Mouse (Mus musculus): ENCODE measurements around the gene Usp48. TPM values are rescaled to one million over a fixed set of nuclear protein-coding genes. Genes with fewer than 3 reads are reported as not detected.

Gene Usp48
- polyA plus RNA-seq, 1 experiment from 2014 or later: 70.6 TPM

DNA sequence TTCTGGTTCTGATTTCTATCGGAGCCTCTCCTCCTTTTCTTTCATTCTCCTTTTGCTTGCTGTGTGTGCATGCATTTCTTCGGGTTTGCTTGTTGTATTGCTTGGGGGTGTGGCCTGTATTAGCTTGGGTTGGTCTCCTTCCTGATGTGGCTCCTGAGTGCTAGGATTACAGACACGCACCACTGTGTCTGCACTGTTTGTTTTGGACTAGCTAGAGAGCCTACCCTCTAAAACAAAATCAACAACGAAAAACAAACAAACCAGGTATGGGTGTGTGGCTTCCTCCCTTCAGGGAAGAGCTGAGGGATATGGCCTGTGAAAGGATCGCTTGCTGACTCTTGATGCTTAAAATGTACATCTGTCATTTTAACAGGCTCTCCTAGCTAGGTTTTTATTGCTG lies 57.4 kb downstream of the Usp48 start:
- WGBS: 82% methylated on average over 5 of the region's 5 CpGs
- Histone ChIP-seq H3K4me3 (no peak overlapping the region), H3K36me3 (replicated peaks) (peaks cover 49% of the 10 kb centered on the region)

DNA sequence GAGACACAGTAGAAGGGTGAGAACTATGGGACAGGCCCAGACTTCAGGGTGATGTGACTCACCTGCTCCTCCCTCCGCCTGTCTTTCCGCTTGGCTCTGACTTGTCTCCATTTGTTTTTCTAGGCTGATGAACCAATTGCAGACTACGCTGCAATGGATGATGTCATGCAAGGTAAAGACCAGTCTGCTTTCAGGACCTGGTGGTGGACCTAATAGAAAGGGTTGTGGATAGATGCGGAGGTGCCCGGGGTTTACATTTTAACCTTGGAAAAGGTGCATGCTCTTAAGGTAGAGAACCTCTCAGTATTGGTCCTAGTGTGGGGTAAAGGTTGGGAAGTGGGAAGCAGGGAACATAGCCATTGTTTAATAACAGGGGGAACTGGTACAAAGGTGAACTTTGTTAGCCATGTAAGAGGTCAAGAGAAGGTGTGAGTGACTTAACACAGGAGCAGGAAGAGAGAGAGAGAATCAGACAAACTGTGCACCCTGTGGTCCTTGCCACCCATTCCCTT lies 59.3 kb downstream of the Usp48 start:
- no peak overlapping the region for H3K9ac ChIP-seq
- H3K9me3 ChIP-seq: no peaks in the 10 kb centered on the region
- H3K4me2 ChIP-seq: no peak overlapping the region
- no peak overlapping the region for H3K27ac ChIP-seq
- H3K4me3 ChIP-seq: no peak overlapping the region
- no peaks in the 10 kb centered on the region for H3K27me3 ChIP-seq (replicated peaks)
- 96% methylated on average over 5 of the region's 5 CpGs for WGBS
- H3K4me1 ChIP-seq: no peaks in the 10 kb centered on the region
- ATAC-seq (replicated peaks): no peak
- peaks cover 49% of the 10 kb centered on the region for H3K36me3 ChIP-seq (replicated peaks)

More for the DNA sequence above, 57.4 kb downstream of the Usp48 start:
- H3K27ac ChIP-seq: no peak overlapping the region
- ATAC-seq (replicated peaks): no peak
- no peak overlapping the region for H3K9ac ChIP-seq
- H3K27me3 ChIP-seq (replicated peaks): no peaks in the 10 kb centered on the region
- H3K9me3 ChIP-seq: no peaks in the 10 kb centered on the region
- no peak overlapping the region for H3K4me2 ChIP-seq
- no peaks in the 10 kb centered on the region for H3K4me1 ChIP-seq

DNA sequence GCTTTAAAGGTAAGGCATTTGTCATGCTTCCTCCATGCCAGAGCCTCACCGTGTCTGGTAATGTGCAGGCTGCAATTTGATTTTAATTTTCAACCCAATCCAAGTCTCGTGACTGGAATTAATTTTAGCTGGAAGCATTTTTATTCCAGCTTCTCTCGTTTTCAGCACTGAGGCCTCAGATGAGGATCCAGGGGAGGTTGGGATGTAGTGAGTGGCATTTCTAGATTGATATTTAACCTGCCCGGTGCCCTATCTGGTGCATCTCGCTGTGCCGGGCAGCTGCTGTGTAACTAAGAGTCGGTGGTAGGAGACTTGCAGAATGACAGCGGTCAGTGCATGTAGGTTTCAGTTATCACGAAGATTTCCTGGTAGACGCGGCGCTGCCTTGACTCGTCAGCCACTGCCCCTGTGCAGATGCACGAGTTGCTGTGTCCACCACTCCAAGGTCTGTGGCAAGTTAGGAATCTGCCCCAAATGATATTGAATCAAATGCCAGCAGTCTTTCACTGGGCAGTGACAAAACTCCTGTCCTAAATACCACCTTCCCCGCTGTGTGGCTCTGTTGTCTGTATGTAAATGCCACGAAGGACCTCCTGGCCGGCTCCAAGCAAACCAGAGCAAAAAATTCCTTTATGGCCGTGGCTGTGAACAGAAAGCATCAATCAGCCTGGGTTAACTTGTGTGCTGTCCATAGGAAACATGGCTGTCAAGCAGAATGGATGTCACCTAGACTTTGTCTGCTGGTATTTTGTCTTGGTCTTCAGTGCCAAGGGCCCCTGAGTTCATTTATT lies 61.9 kb downstream of the Usp48 start:
- H3K27ac ChIP-seq: no peak overlapping the region

DNA sequence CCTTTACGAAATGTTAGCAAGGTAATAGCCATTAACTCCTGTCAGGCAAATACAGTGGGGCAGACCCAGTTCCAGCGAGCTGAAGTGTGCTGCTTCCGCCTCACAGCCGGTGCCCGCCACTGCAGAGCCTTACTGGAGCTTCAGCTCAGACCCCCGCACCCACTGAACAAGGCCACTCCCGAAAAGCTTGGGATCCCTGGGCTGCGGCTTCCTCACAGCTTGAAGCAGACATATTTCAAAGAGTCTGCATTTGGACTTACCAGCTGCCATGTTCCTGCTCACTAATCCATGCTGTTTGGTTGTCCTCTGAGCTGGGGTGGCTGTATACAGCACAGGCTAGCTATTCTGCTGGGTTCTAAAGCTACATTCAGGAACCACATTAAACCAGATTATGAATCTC lies 64.1 kb downstream of the Usp48 start:
- Histone ChIP-seq H3K4me2 (no peak overlapping the region), H3K9me3 (no peaks in the 10 kb centered on the region), H3K4me3 (no peak overlapping the region), H3K4me1 (peaks cover 13% of the 10 kb centered on the region; the same call in 1 of the 2 replicates), H3K27ac (no peak overlapping the region), H3K27me3 (replicated peaks) (no peaks in the 10 kb centered on the region), H3K36me3 (replicated peaks) (peaks cover 25% of the 10 kb centered on the region), H3K9ac (no peak overlapping the region)
- ATAC-seq (replicated peaks): no peak
- WGBS: 82% methylated on average over 8 of the region's 8 CpGs

More for the DNA sequence above, 61.9 kb downstream of the Usp48 start:
- H3K9me3 ChIP-seq: no peaks in the 10 kb centered on the region
- H3K4me3 ChIP-seq: no peak overlapping the region
- peaks cover 38% of the 10 kb centered on the region for H3K36me3 ChIP-seq (replicated peaks)
- H3K9ac ChIP-seq: no peak overlapping the region
- ATAC-seq (replicated peaks): no peak
- no peak overlapping the region for H3K4me2 ChIP-seq
- no peaks in the 10 kb centered on the region for H3K27me3 ChIP-seq (replicated peaks)
- 0 out of 2 replicates have a peak, but pooled peaks cover 1% of the 10 kb centered on the region for H3K4me1 ChIP-seq
- WGBS: 72% methylated on average over 18 of the region's 18 CpGs

DNA sequence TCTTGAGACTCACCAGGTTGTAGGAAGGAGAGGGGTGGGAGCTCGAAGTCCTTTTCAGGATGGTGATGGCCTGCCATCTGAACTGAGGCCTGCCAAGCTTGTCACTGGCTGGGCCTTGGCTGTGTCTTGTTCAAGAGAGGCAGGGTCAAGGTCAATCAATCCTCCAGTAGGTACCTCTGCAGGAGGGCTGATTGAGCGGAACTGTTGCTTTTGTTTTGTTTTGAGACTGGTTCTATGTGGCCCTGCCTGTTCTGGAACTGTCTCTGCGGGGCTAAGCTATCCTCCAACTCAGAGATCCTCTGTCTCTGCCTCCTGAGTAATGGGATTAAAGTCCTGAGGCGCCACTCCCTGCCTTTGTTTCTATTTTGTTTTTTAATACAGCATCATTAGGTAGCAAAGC lies 66.0 kb downstream of the Usp48 start:
- Histone ChIP-seq H3K27me3 (replicated peaks) (no peaks in the 10 kb centered on the region), H3K9ac (no peak overlapping the region), H3K4me3 (no peak overlapping the region), H3K27ac (no peak overlapping the region), H3K4me1 (peaks cover 23% of the 10 kb centered on the region; the same call in 1 of the 2 replicates), H3K9me3 (no peaks in the 10 kb centered on the region), H3K4me2 (no peak overlapping the region), H3K36me3 (replicated peaks) (peaks cover 15% of the 10 kb centered on the region)
- no peak for ATAC-seq (replicated peaks)
- WGBS: 43% methylated on average over 4 of the region's 4 CpGs

DNA sequence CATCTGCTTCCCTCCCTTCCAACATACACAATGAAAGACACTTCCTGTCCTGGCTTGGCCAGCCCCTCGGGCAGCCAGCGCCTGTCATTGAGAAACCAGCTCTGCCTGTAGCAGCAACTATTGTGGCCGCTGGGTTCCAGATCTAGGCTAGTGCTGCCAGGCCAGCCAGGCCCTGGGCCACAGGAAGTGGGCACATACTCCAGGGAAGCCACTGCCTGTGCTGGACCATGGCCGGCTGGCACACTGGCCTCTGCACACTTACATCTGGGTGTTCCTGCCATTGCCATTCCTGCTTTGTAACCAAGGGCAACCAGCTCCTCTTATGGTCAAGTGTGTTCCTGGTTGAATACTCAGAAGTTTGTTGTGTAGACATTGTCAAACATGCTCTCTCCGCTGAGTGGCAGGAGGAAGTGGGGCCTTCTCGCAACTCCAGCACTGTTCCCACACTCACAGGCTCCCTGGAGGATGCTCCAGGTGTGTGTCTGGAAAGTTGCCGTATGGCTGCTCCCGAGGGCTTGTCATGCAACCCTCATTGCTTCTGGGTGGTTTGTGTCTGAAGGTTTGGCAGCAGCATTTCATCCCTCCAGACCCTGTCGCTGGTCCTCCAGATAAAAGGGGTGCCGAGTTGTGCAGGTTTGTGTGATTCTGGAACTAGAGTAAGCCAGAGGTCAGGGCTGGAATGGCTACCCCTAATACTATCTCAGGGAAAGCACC lies 67.0 kb downstream of the Usp48 start:
- WGBS: 59% methylated on average over 10 of the region's 10 CpGs
- no peak overlapping the region for H3K27ac ChIP-seq
- H3K9me3 ChIP-seq: no peaks in the 10 kb centered on the region

DNA sequence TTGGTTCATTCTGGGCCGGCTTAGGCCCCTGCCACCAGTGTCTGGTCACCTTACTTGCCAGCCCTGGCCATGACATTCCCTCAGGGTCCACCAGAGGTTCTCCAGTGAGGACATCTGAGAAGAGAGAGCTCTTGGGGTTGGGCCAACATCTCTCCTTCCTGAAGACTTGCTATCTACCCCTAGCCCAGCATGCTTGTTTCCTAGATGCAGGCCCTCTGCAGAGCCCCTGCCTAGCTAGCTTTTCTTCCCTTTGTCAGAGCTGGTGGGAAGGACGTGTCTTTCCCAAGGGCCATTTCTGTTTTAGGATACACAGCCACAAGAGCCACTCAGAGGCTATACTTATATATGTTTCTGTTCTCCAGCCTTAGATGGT lies 67.5 kb downstream of the Usp48 start:
- Histone ChIP-seq H3K9ac (no peak overlapping the region), H3K4me3 (no peak overlapping the region), H3K36me3 (replicated peaks) (peaks cover 10% of the 10 kb centered on the region), H3K27me3 (replicated peaks) (no peaks in the 10 kb centered on the region), H3K27ac (no peak overlapping the region), H3K4me2 (no peak overlapping the region), H3K4me1 (peaks cover 35% of the 10 kb centered on the region), H3K9me3 (no peaks in the 10 kb centered on the region)
- no peak for ATAC-seq (replicated peaks)
- 44% methylated on average over 2 of the region's 2 CpGs for WGBS

More for the DNA sequence above, 67.0 kb downstream of the Usp48 start:
- Histone ChIP-seq H3K27me3 (replicated peaks) (no peaks in the 10 kb centered on the region), H3K36me3 (replicated peaks) (peaks cover 10% of the 10 kb centered on the region), H3K4me2 (no peak overlapping the region), H3K4me1 (peaks cover 32% of the 10 kb centered on the region), H3K9ac (no peak overlapping the region), H3K4me3 (no peak overlapping the region)
- no peak for ATAC-seq (replicated peaks)

DNA sequence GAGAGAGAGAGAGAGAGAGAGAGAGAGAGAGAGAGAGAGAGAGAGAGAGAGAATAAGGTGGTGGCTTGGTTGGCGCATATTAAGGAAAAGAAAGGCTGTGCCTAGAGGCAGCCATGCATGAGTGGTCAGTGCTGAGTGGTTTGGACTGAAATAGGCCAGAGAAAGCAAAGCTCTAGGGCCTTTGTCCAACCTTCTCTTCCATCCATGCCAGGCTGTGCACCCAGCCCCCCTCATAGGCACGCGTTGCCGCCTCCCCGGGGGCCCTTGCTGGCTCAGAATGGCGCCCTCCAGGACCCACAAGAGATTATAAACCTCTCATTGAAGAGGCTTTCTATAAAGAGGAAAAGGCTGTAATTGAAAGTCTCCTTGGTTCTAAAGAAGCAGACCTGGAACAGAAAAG lies 68.0 kb downstream of the Usp48 start:
- Histone ChIP-seq H3K27ac (no peak overlapping the region), H3K27me3 (replicated peaks) (no peaks in the 10 kb centered on the region), H3K4me2 (no peak overlapping the region), H3K9me3 (no peaks in the 10 kb centered on the region), H3K36me3 (replicated peaks) (peaks cover 8% of the 10 kb centered on the region), H3K9ac (no peak overlapping the region), H3K4me1 (peaks cover 40% of the 10 kb centered on the region), H3K4me3 (no peak overlapping the region)
- 36% methylated on average over 6 of the region's 6 CpGs for WGBS
- ATAC-seq (replicated peaks): no peak

DNA sequence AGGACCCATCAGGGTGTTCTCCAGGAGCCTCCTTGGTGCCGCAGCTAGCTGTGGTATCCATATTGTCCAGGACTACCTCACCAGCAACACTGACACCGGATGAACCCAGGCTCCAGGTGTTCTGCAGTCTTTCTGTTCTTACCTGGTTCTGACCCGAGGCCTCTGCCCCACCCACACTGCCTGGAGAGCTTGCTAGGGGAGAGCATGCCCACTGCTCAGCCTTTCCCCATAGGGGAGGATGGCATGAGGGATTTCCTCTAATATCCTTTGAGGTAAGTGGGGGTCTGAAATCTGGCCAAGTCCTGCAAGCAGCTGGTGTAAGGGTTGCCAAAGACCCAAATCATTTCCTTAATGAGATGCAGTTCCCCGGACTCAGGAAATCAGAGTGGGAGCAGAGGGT lies 69.9 kb downstream of the Usp48 start:
- H3K9me3 ChIP-seq: no peaks in the 10 kb centered on the region
- H3K36me3 ChIP-seq (replicated peaks): no peaks in the 10 kb centered on the region
- no peak overlapping the region for H3K9ac ChIP-seq
- H3K27ac ChIP-seq: no peak overlapping the region
- no peak for ATAC-seq (replicated peaks)
- WGBS: 81% methylated on average over 4 of the region's 4 CpGs
- H3K27me3 ChIP-seq (replicated peaks): no peaks in the 10 kb centered on the region
- H3K4me1 ChIP-seq: peaks cover 57% of the 10 kb centered on the region
- no peak overlapping the region for H3K4me3 ChIP-seq
- no peak overlapping the region for H3K4me2 ChIP-seq

DNA sequence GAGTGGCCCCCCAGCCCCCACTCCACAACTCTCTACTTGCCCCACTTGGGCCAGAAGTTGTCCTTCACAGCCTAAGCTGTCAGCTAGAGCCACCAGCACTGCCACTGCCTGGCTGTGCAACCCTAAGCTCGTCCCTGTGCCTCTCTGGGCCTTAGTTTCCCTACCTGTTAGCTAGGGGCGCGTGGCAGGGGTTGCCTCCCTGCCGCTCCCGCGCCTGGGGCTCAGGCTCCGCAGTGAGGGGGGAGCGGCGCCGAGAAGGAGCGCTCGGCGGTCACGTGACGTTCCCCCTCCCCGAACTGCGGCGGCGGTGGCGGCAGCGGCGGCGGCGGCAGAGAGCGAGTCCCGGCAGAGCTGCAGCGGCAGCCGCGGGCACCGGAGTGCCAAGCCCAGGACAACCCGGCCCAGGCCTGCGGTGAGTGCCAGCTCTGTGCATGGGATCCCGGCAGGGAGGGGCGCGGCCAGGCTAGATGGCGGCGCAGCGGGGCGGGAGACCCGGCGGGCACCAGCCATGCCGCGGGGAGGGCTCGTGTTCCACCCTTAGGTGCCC lies 71.0 kb downstream of the Usp48 start, which contains the start of gene Rap1gap:
Gene Rap1gap (plus strand): TSS at position 294 of the 547 bp plus-strand sequence.
- Histone ChIP-seq H3K9me3 (no peaks in the 10 kb centered on the region), H3K4me1 (peaks cover 57% of the 10 kb centered on the region), H3K27ac (peak within 1 kb of the TSS; percentile 60), H3K4me2 (peak within 1 kb of the TSS; percentile 67), H3K27me3 (replicated peaks) (no peaks in the 10 kb centered on the region), H3K9ac (peak within 1 kb of the TSS; percentile 73), H3K4me3 (peak within 1 kb of the TSS; percentile 63), H3K36me3 (replicated peaks) (no peaks in the 10 kb centered on the region)
- ATAC-seq (replicated peaks): peak; percentile 68
- WGBS: 1% methylated on average over 30 of the region's 44 CpGs

DNA sequence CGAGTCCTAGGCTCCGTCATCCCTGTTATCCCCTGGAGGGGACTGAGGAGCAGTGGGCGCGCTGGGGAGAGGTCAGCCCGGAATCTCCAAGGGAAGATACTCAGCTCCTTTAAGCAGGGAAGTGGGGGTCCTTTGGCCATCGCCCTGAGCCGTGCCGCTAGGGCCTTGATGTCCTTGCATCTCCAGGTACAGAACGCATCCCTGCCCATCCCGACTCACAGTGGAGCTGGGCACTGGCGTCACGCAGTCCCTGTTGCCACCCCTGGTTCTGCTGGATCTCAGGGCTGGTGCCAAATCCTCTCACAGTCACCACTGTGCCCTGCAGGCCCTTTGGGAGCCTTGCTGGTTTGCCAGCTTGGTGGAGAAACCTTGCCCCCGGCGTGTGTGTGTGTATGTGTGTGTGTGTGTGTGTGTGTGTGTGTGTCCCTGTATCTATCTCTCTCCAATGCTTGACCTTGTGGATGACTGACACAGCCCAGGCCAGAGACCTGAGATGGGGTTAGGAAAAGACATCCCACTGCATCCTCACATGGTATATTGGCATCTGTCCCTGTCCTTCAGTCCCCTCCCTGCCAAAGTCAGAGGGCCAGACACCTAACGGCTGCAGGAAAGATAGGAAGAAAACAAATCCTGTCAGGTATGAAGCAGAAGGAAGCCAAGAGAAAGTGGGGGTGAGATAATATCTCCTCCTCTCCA lies 71.6 kb downstream of the Usp48 start:
- H3K27me3 ChIP-seq (replicated peaks): no peaks in the 10 kb centered on the region
- H3K4me2 ChIP-seq: peak overlapping the region; percentile 67
- H3K36me3 ChIP-seq (replicated peaks): no peaks in the 10 kb centered on the region
- WGBS: 11% methylated on average over 13 of the region's 15 CpGs
- peak; percentile 46 for ATAC-seq (replicated peaks)
- H3K9me3 ChIP-seq: no peaks in the 10 kb centered on the region
- peak overlapping the region; percentile 73 for H3K9ac ChIP-seq
- H3K4me1 ChIP-seq: peaks cover 57% of the 10 kb centered on the region
- peak overlapping the region; percentile 63 for H3K4me3 ChIP-seq
- peak overlapping the region; percentile 60 for H3K27ac ChIP-seq

DNA sequence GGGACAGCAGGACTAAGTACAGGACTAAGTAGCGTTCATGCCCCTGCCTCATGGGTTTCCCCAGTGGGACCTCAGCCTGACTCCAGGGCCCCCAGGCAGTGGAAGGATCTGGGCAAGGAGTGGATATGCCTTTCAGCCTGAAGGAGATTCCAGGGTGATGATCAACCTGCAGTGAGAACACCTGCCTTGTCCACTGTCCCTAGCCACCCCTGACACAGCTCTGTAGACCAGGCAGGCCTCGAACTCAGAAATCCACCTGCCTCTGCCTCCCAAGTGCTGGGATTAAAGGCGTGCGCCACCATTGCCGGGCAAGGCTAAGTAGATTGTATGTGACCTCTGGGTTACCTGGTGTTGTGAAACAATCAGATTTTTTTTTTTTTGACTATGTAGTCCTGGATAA lies 72.2 kb downstream of the Usp48 start:
- Histone ChIP-seq H3K9ac (peak overlapping the region; percentile 73), H3K4me1 (peaks cover 54% of the 10 kb centered on the region), H3K4me2 (peak overlapping the region; percentile 67), H3K9me3 (no peaks in the 10 kb centered on the region), H3K27me3 (replicated peaks) (no peaks in the 10 kb centered on the region), H3K27ac (no peak overlapping the region), H3K4me3 (peak overlapping the region; percentile 63), H3K36me3 (replicated peaks) (no peaks in the 10 kb centered on the region)
- 93% methylated on average over 5 of the region's 5 CpGs for WGBS
- ATAC-seq (replicated peaks): no peak

Data from midbrain, embryonic 15.5 days (tissue).